Mouse (Mus musculus) erythroblast, embryonic 14.5 days (primary cell): ENCODE measurements around the gene Tfb1m.

Source experiments
- GATA1 ChIP-seq: IDR thresholded peaks from 2 replicates; pipeline ENCODE4 v1.6.1; 2012; ENCODE audit warnings: low read length, inconsistent platforms, mixed read lengths
- TAL1 ChIP-seq: IDR thresholded peaks from 3 replicates; pipeline ENCODE4 v1.6.1; 2012; ENCODE audit warnings: low read length, inconsistent platforms, mixed read lengths

- TF ChIP-seq GATA1 (no peak), TAL1 (no peak)
Measured at GRCm38 (mm10) chr17:3541033-3541432, 16.5 kb downstream of the Tfb1m start.
